Mouse (Mus musculus) stomach, embryonic 16.5 days (tissue): ENCODE results near the gene Slc41a3. TPM values are rescaled to one million over a fixed set of nuclear protein-coding genes. Genes with fewer than 3 reads are reported as not detected.

Source experiments
- ATAC-seq: fragments of 200-750 bp; cut with Nextera tagmentation; 2 replicates; pipeline ENCODE4 v1.8.0; 2017; ENCODE audit warnings: moderate number of reproducible peaks, moderate TSS enrichment; ENCODE audit not compliant: insufficient read depth, low FRiP score
- H3K27ac ChIP-seq: fragments of 300-500 bp; sonication (generic); 2 replicates; pipeline ENCODE4 v1.5.1; 2014; ENCODE audit warnings: low read length
- H3K27me3 ChIP-seq: fragments of 300-500 bp; sonication (generic); 2 replicates; pipeline ENCODE4 v1.6.1; 2014; ENCODE audit warnings: low read length, control low read depth, mixed read lengths; ENCODE audit not compliant: control insufficient read depth, insufficient read depth
- H3K36me3 ChIP-seq: fragments of 300-500 bp; sonication (generic); 2 replicates; pipeline ENCODE4 v1.6.1; 2014; ENCODE audit warnings: low read length; ENCODE audit not compliant: control insufficient read depth, insufficient read depth
- H3K4me1 ChIP-seq: fragments of 300-500 bp; sonication (generic); 2 replicates; pipeline ENCODE4 v1.6.1; 2014; ENCODE audit warnings: low read length, control low read depth, mixed read lengths; ENCODE audit not compliant: control insufficient read depth, insufficient read depth
- H3K4me2 ChIP-seq: fragments of 300-500 bp; sonication (generic); 2 replicates; pipeline ENCODE4 v1.6.1; 2014; ENCODE audit warnings: low read depth, low read length, mixed read lengths
- H3K4me3 ChIP-seq: fragments of 300-500 bp; sonication (generic); replicated peaks from 2 replicates; pipeline ENCODE4 v1.5.1; 2014; ENCODE audit warnings: mild to moderate bottlenecking, low read length
- H3K9ac ChIP-seq: fragments of 300-500 bp; sonication (generic); 2 replicates; pipeline ENCODE4 v1.6.1; 2014; ENCODE audit warnings: low read length
- H3K9me3 ChIP-seq: fragments of 300-500 bp; sonication (generic); replicated peaks from 2 replicates; pipeline ENCODE4 v1.6.1; 2016; ENCODE audit warnings: low read length, control low read depth; ENCODE audit not compliant: control insufficient read depth
- WGBS: fragments of 180-500 bp; shearing (Covaris S2); extraction: QIAGEN DNeasy Blood & Tissue Kit; methylation state at CpG from one replicate; pipeline ENCODE4 v1.1.7; 2014; 5-methylcytosine and 5-hydroxymethylcytosine counted together
- polyA plus RNA-seq: library from polyadenylated mRNA; unstranded; fragments of >200 nt; fragmentation: Nextera tagmentation; extraction: Ambion mirVana; gene quantifications from 2 replicates; pipeline ENCODE4 v1.2.1, GENCODE M21; 2015

The Slc41a3 gene
- polyA plus RNA-seq, 1 experiment from 2014 or later: 8.5 TPM

DNA sequence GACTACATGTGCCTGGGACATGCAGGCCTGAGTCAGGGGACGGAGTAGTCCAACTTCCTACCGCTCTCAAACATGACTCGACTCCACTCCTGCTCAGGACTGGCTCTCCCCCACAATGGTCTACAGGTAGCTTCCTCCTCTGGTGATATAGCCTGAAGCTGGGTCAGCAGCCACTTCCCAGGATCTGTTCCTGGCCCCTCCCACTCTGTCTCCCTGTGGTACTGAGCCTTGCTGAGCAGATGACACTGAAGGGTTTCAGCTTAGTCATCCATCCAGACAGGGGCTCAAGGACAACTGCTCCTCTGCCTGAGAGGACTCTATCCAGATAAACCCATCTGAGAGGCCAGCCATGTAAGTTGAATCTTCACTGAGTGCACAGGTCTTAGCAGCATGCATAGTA is 37.0 kb upstream of the Slc41a3 start:
- 87% methylated on average over 3 of the region's 3 CpGs for WGBS

GRCm38 (mm10) chr6:90567928-90568327 is 36.6 kb upstream of the Slc41a3 start:
- Histone ChIP-seq H3K4me2 (no peak overlapping the region), H3K36me3 (no peaks in the 10 kb centered on the region), H3K9me3 (no peaks in the 10 kb centered on the region), H3K9ac (no peak overlapping the region), H3K4me1 (no peaks in the 10 kb centered on the region), H3K4me3 (no peak overlapping the region), H3K27ac (no peak overlapping the region), H3K27me3 (no peaks in the 10 kb centered on the region)
- WGBS: 77% methylated on average over 3 of the region's 3 CpGs
- ATAC-seq: no peak

More for the DNA sequence above, 37.0 kb upstream of the Slc41a3 start:
- H3K27ac ChIP-seq: no peak overlapping the region
- no peak overlapping the region for H3K4me3 ChIP-seq
- H3K9ac ChIP-seq: no peak overlapping the region
- no peaks in the 10 kb centered on the region for H3K27me3 ChIP-seq
- no peak for ATAC-seq
- H3K4me1 ChIP-seq: no peaks in the 10 kb centered on the region
- H3K36me3 ChIP-seq: no peaks in the 10 kb centered on the region
- H3K4me2 ChIP-seq: no peak overlapping the region
- no peaks in the 10 kb centered on the region for H3K9me3 ChIP-seq

DNA sequence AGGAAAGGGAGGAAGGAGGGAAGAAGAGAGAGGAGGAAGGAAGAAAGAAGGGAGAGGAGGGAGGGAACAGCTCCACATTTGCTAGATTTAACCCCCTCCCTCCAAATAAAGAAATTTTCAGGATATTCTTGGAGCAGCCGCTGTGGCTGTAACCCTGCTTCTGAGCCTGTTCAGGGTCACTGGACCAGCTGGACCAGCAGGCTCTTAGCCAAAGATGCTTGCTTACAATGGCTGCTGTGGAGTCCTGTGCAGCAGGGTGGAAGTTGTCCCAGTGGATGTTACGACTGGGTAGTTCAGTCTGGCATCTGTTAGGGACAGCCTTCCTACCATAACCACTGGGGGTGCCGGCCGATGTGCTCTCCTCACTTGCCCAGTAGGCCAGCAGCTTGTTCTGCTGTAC is 35.8 kb upstream of the Slc41a3 start:
- H3K4me1 ChIP-seq: no peaks in the 10 kb centered on the region
- ATAC-seq: no peak
- no peak overlapping the region for H3K4me2 ChIP-seq
- no peaks in the 10 kb centered on the region for H3K27me3 ChIP-seq
- H3K9me3 ChIP-seq: no peaks in the 10 kb centered on the region
- H3K9ac ChIP-seq: no peak overlapping the region
- 80% methylated on average over 4 of the region's 4 CpGs for WGBS
- H3K36me3 ChIP-seq: no peaks in the 10 kb centered on the region
- H3K27ac ChIP-seq: no peak overlapping the region
- no peak overlapping the region for H3K4me3 ChIP-seq

DNA sequence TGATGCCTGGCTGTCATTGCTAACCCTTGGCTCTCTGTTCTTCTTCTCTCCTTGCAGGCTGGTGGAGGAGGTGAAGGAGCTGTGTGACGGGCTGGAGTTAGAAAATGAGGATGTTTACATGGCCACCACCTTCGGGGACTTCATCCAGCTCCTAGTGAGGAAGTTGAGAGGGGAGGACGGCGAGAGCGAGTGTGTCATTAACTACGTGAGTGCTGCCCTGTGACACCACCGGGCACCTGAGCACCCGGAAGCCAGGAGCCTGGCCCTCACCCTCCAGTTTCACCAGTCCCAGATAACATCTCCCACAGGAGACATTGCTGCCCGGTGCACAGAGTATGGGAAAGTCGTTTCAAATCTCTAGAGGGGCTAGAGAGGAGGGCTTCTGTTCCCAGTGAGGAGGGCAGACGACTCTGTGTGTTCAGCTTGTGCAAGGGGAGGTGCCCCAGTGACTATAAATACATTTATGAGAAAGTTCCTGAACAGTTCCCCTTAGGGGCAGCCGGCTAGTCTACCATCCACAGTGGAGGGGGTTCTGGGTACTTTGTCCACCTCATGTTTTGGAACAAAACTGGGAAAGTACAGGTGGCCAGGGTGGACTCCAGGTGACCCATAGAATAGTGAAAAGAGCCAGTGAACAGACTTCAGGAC is 34.7 kb upstream of the Slc41a3 start:
- no peaks in the 10 kb centered on the region for H3K27me3 ChIP-seq
- H3K4me2 ChIP-seq: no peak overlapping the region
- no peaks in the 10 kb centered on the region for H3K4me1 ChIP-seq
- H3K27ac ChIP-seq: peak overlapping the region; percentile 7; the same call in 1 of the 2 replicates
- ATAC-seq: no peak
- no peaks in the 10 kb centered on the region for H3K36me3 ChIP-seq
- H3K4me3 ChIP-seq: no peak overlapping the region
- 37% methylated on average over 12 of the region's 12 CpGs for WGBS
- H3K9ac ChIP-seq: no peak overlapping the region
- H3K9me3 ChIP-seq: no peaks in the 10 kb centered on the region

- WGBS: 59% methylated on average over 8 of the region's 8 CpGs
- ATAC-seq: peak; percentile 62; the same call in 1 of the 2 replicates
- Histone ChIP-seq H3K4me3 (no peak overlapping the region), H3K4me2 (no peak overlapping the region), H3K27ac (peak overlapping the region; percentile 7; the same call in 1 of the 2 replicates), H3K36me3 (no peaks in the 10 kb centered on the region), H3K9ac (no peak overlapping the region), H3K27me3 (no peaks in the 10 kb centered on the region), H3K4me1 (no peaks in the 10 kb centered on the region), H3K9me3 (no peaks in the 10 kb centered on the region)
These were observed 34.1 kb upstream of the Slc41a3 start for GRCm38 (mm10) chr6:90570392-90570791.

- H3K9ac ChIP-seq: no peak overlapping the region
- no peaks in the 10 kb centered on the region for H3K9me3 ChIP-seq
- H3K4me3 ChIP-seq: no peak overlapping the region
- H3K4me1 ChIP-seq: no peaks in the 10 kb centered on the region
- peak; percentile 51 for ATAC-seq
- H3K27ac ChIP-seq: no peak overlapping the region
- no peaks in the 10 kb centered on the region for H3K36me3 ChIP-seq
- H3K4me2 ChIP-seq: no peak overlapping the region
- WGBS: 43% methylated on average over 3 of the region's 3 CpGs
- no peaks in the 10 kb centered on the region for H3K27me3 ChIP-seq
These were observed 29.2 kb upstream of the Slc41a3 start for GRCm38 (mm10) chr6:90575261-90575715.

DNA sequence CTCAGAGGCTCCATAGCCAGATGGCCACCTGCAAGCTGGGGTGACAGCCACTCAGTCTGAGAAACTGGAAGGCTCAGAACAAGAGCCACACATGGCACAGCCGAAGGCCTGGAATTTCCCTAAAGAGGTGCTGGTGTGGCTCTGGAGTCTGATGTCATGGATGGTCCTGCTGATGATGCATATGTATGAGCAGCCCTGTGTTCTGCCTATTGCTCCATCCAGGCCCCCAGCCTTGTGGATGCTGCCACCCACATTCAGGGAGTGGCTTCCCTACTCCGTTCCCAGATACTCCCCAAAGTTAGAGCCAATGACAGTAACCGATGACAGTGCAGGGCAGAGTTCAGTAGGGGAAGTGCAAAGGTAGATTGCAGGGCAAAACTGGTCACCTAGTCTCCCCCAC is 26.4 kb upstream of the Slc41a3 start:
- no peaks in the 10 kb centered on the region for H3K27me3 ChIP-seq
- H3K9ac ChIP-seq: no peak overlapping the region
- no peak for ATAC-seq
- H3K4me1 ChIP-seq: no peaks in the 10 kb centered on the region
- no peaks in the 10 kb centered on the region for H3K9me3 ChIP-seq
- H3K4me3 ChIP-seq: no peak overlapping the region
- H3K27ac ChIP-seq: no peak overlapping the region
- no peaks in the 10 kb centered on the region for H3K36me3 ChIP-seq
- WGBS: 46% methylated on average over 3 of the region's 3 CpGs
- no peak overlapping the region for H3K4me2 ChIP-seq

GRCm38 (mm10) chr6:90582331-90582730 is 22.2 kb upstream of the Slc41a3 start:
- Histone ChIP-seq H3K9me3 (no peaks in the 10 kb centered on the region), H3K9ac (no peak overlapping the region), H3K36me3 (no peaks in the 10 kb centered on the region), H3K4me3 (no peak overlapping the region), H3K4me2 (no peak overlapping the region), H3K27me3 (no peaks in the 10 kb centered on the region), H3K4me1 (no peaks in the 10 kb centered on the region), H3K27ac (no peak overlapping the region)
- WGBS: 77% methylated on average over 2 of the region's 2 CpGs
- ATAC-seq: no peak

DNA sequence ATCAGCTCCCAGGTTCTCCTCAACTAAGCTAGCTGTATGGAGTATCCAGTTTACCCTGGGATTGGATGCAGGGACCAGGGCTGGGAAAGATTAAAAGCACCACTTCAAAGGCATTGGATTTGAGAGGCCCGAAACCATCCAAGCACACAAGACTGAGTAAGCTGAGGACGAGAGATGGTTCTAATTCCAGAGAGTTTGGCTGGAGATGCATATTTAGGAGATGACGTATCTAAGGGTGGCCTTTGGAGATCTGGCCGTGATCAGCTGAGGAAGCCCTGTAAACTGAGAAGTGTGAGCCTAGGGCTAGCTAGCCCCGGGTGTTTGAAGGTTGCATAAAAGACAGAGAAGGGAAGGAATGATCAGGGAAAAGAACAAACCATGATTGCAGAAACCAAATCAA is 16.4 kb upstream of the Slc41a3 start:
- 50% methylated on average over 5 of the region's 5 CpGs for WGBS
- no peak overlapping the region for H3K4me2 ChIP-seq
- no peaks in the 10 kb centered on the region for H3K36me3 ChIP-seq
- H3K9me3 ChIP-seq: no peaks in the 10 kb centered on the region
- H3K4me3 ChIP-seq: no peak overlapping the region
- H3K9ac ChIP-seq: no peak overlapping the region
- H3K27me3 ChIP-seq: no peaks in the 10 kb centered on the region
- H3K4me1 ChIP-seq: no peaks in the 10 kb centered on the region
- ATAC-seq: no peak
- no peak overlapping the region for H3K27ac ChIP-seq
